ENCODE assay signal across 9 mouse cellular contexts in genomic region chr17:69365049-69365448, GRCm38 (mm10). TPM values are rescaled to one million over a fixed set of nuclear protein-coding genes. Genes with fewer than 3 reads are reported as not detected.
A peak's percentile ranks its signal among the peaks of the same experiment; 100 is the strongest.
DNase-seq lines count a peak whose midpoint lies in the region; ATAC-seq and TF ChIP-seq lines count a peak whose summit lies in the region.
"Had no signal": no experiment of that assay in that cellular context is flagged by ENCODE, and none has a peak within 500 bp of the region (broad histone marks: within the 10 kb centered on the region; RNA-seq: fewer than 3 reads in every experiment).

No protein-coding gene starts in this region.

- peak; percentile 47 for TF ChIP-seq CTCF in kidney, adult 2 months (conservative IDR thresholded peaks at IDR 0.05; ENCODE audit: insufficient read depth, insufficient read length, low read depth, low read length)
- TF ChIP-seq CTCF in liver, postnatal 0 days (IDR thresholded peaks at IDR 0.05; ENCODE audit: low read depth): peak; percentile 83

- no peak for ATAC-seq in kidney, embryonic 16.5 days (ENCODE audit: low FRiP score, low TSS enrichment)
- no peak for ATAC-seq in liver, postnatal 0 days

- no peak for TF ChIP-seq POLR2A in kidney, adult 2 months (IDR thresholded peaks at IDR 0.05; ENCODE audit: low read depth, low read length)

- peaks cover 4% of the 10 kb centered on the region; the same call in 1 of the 2 replicates for H3K9me3 ChIP-seq in kidney, embryonic 16.5 days (ENCODE audit: low read length)
- no peaks in the 10 kb centered on the region for H3K9me3 ChIP-seq in liver, postnatal 0 days (ENCODE audit: low read length)

- WGBS in kidney, adult 2 months: 87% methylated on average over 3 of the region's 3 CpGs
- 82% methylated on average over 3 of the region's 3 CpGs for WGBS in kidney, embryonic 16.5 days
- WGBS in liver, postnatal 0 days (ENCODE audit: insufficient replicate concordance): 80% methylated on average over 3 of the region's 3 CpGs

- H3K4me2 ChIP-seq in kidney, embryonic 16.5 days (replicated peaks; ENCODE audit: low read depth, low read length): no peak overlapping the region
- no peak overlapping the region for H3K4me2 ChIP-seq in liver, postnatal 0 days (ENCODE audit: low read depth, low read length)
- H3K4me2 ChIP-seq: heart, embryonic 13.5 days; neural tube, embryonic 12.5 days had no signal

- H3K4me1 ChIP-seq in kidney, adult 2 months (ENCODE audit: control insufficient read depth, insufficient read depth, low read length): no peaks in the 10 kb centered on the region
- H3K4me1 ChIP-seq in kidney, embryonic 16.5 days (ENCODE audit: insufficient read depth, low read length): no peaks in the 10 kb centered on the region
- no peaks in the 10 kb centered on the region for H3K4me1 ChIP-seq in liver, postnatal 0 days (ENCODE audit: insufficient read depth)
- H3K4me1 ChIP-seq: heart, embryonic 13.5 days; neural tube, embryonic 12.5 days had no signal

- H3K27me3 ChIP-seq in kidney, adult 2 months (replicated peaks; ENCODE audit: control insufficient read depth, insufficient read depth, low read length): no peaks in the 10 kb centered on the region
- no peaks in the 10 kb centered on the region for H3K27me3 ChIP-seq in kidney, embryonic 16.5 days (ENCODE audit: insufficient read depth, low read length)
- no peaks in the 10 kb centered on the region for H3K27me3 ChIP-seq in liver, postnatal 0 days (ENCODE audit: insufficient read depth, low read length)
- H3K27me3 ChIP-seq: heart, embryonic 13.5 days; neural tube, embryonic 12.5 days had no signal

- peak; percentile 11 for DNase-seq in kidney, adult 2 months
- DNase-seq in CD8-positive naive resting alpha-beta T cell, adult 2 months (ENCODE audit: low read depth in 2 of 2, low spot score in 2 of 2): peak; percentile 28 to 49
- DNase-seq in WW6 (ENCODE audit: low read depth, low spot score): peak; percentile 67
- DNase-seq in liver, postnatal 0 days: peak; percentile 77
- DNase-seq in testis, postnatal 14 days (ENCODE audit: low spot score): peak; percentile 53
- DNase-seq in urinary bladder, postnatal 25 days (ENCODE audit: low spot score): no peak

- TF ChIP-seq EP300 in liver, postnatal 0 days (IDR thresholded peaks at IDR 0.05; ENCODE audit: low read depth): no peak

- H3K9ac ChIP-seq in kidney, embryonic 16.5 days (replicated peaks; ENCODE audit: low read length): no peak overlapping the region
- no peak overlapping the region for H3K9ac ChIP-seq in liver, postnatal 0 days (replicated peaks)
- H3K9ac ChIP-seq: heart, embryonic 13.5 days; neural tube, embryonic 12.5 days had no signal

- H3K4me3 ChIP-seq in kidney, adult 2 months (ENCODE audit: insufficient read depth, low read depth, low read length): no peak overlapping the region
- H3K4me3 ChIP-seq in kidney, embryonic 16.5 days (ENCODE audit: low read length): no peak overlapping the region
- no peak overlapping the region for H3K4me3 ChIP-seq in liver, postnatal 0 days (ENCODE audit: low read depth, low read length)
- H3K4me3 ChIP-seq: heart, embryonic 13.5 days; neural tube, embryonic 12.5 days had no signal

- no peak overlapping the region for H3K27ac ChIP-seq in kidney, adult 2 months (ENCODE audit: insufficient read depth, low read depth, low read length)
- H3K27ac ChIP-seq in kidney, embryonic 16.5 days (ENCODE audit: low read length): no peak overlapping the region
- H3K27ac ChIP-seq in liver, postnatal 0 days (ENCODE audit: low read depth): no peak overlapping the region
- H3K27ac ChIP-seq: heart, embryonic 13.5 days; neural tube, embryonic 12.5 days had no signal

- H3K36me3 ChIP-seq in kidney, adult 2 months (ENCODE audit: control insufficient read depth, insufficient read depth, low read length): no peaks in the 10 kb centered on the region
- no peaks in the 10 kb centered on the region for H3K36me3 ChIP-seq in kidney, embryonic 16.5 days (ENCODE audit: insufficient read depth, low read length)
- H3K36me3 ChIP-seq in liver, postnatal 0 days (replicated peaks; ENCODE audit: insufficient read depth, low read length): no peaks in the 10 kb centered on the region
- H3K36me3 ChIP-seq: heart, embryonic 13.5 days; neural tube, embryonic 12.5 days had no signal

RNA-seq across cellular contexts. Expression of gene Zbtb14, which starts 17.8 kb away (rescaled TPM):
- polyA plus RNA-seq in kidney, adult 2 months (2012; rRNA removed): 4.8 and 5.2 TPM in 2 replicates
- 24.7 and 24.9 TPM in 2 replicates for polyA plus RNA-seq in kidney, embryonic 16.5 days (2015; fragmentation: Nextera tagmentation; extraction: Ambion mirVana)
- polyA plus RNA-seq in liver, postnatal 0 days (2015; fragmentation: Nextera tagmentation; extraction: Ambion mirVana): 5.2 and 5.3 TPM in 2 replicates
